Mouse (Mus musculus): ENCODE measurements around the gene Crnkl1.

The Crnkl1 gene

GRCm38 (mm10) chr2:145877191-145877590, 57.6 kb downstream of the Crnkl1 start:
- in situ Hi-C loops (cut with MboI), result no loop called here

- in situ Hi-C loops (cut with MboI), result no loop called here
These were observed 59.8 kb downstream of the Crnkl1 start for GRCm38 (mm10) chr2:145874879-145875482.

GRCm38 (mm10) chr2:145873953-145874352, 60.9 kb downstream of the Crnkl1 start:
- in situ Hi-C loops (cut with MboI), result no loop called here

- in situ Hi-C loops (cut with MboI), result no loop called here
These were observed 62.7 kb downstream of the Crnkl1 start for GRCm38 (mm10) chr2:145872099-145872498.

- in situ Hi-C loops (cut with MboI), result no loop called here
These were observed 63.5 kb downstream of the Crnkl1 start for GRCm38 (mm10) chr2:145871308-145871707.

Data from mature B cell (primary cell).